Mouse (Mus musculus): Measurements from ENCODE around the gene Kxd1.
A peak's percentile ranks its signal among the peaks of the same experiment; 100 is the strongest.

The Kxd1 gene

GRCm38 (mm10) chr8:70546412-70546811, 18.7 kb upstream of the Kxd1 start:
- no peak for DNase-seq

- DNase-seq, result no peak
These were observed 16.5 kb upstream of the Kxd1 start for GRCm38 (mm10) chr8:70544200-70544687.

- no peak for DNase-seq
These were observed 13.3 kb upstream of the Kxd1 start for GRCm38 (mm10) chr8:70541081-70541480.

GRCm38 (mm10) chr8:70540507-70541071, 12.8 kb upstream of the Kxd1 start:
- DNase-seq, result no peak

GRCm38 (mm10) chr8:70540013-70540506, 12.3 kb upstream of the Kxd1 start:
- DNase-seq, result peak; percentile 71

GRCm38 (mm10) chr8:70539077-70539813, 11.5 kb upstream of the Kxd1 start, which contains the start of gene Ell:
Ell (plus strand) TSS chr8:70539457.
- DNase-seq, result peak; percentile 99

- peak; percentile 100 for DNase-seq
These were observed 10.9 kb upstream of the Kxd1 start for GRCm38 (mm10) chr8:70538633-70539076.

GRCm38 (mm10) chr8:70538024-70538579, 10.3 kb upstream of the Kxd1 start:
- DNase-seq, result peak; percentile 78

GRCm38 (mm10) chr8:70535701-70536100, 7.9 kb upstream of the Kxd1 start:
- DNase-seq, result no peak

- DNase-seq, result no peak
These were observed 7.5 kb upstream of the Kxd1 start for GRCm38 (mm10) chr8:70535221-70535620.

GRCm38 (mm10) chr8:70534281-70534680, 6.5 kb upstream of the Kxd1 start:
- no peak for DNase-seq

GRCm38 (mm10) chr8:70530314-70530713, 2.6 kb upstream of the Kxd1 start:
- DNase-seq, result no peak

- no peak for DNase-seq
These were observed 2.0 kb upstream of the Kxd1 start for GRCm38 (mm10) chr8:70529741-70530161.

GRCm38 (mm10) chr8:70529299-70529698, 1.5 kb upstream of the Kxd1 start:
- no peak for DNase-seq

GRCm38 (mm10) chr8:70528182-70528797, 534 bp upstream of the Kxd1 start:
- DNase-seq, result no peak

GRCm38 (mm10) chr8:70527111-70527511, 645 bp downstream of the Kxd1 start:
- DNase-seq, result no peak

GRCm38 (mm10) chr8:70522592-70523403, 5.0 kb downstream of the Kxd1 start:
- peak; percentile 96 for DNase-seq

- no peak for DNase-seq
These were observed 8.2 kb downstream of the Kxd1 start for GRCm38 (mm10) chr8:70519606-70520005.

GRCm38 (mm10) chr8:70519043-70519442, 8.7 kb downstream of the Kxd1 start:
- no peak for DNase-seq

GRCm38 (mm10) chr8:70517940-70518643, 9.7 kb downstream of the Kxd1 start:
- DNase-seq, result no peak

- DNase-seq, result no peak
These were observed 14.3 kb downstream of the Kxd1 start for GRCm38 (mm10) chr8:70513441-70513840.

Measured in cerebellum, adult 9-10 months (tissue).